Mouse (Mus musculus): ENCODE results near the gene Akr1b8.

DNA sequence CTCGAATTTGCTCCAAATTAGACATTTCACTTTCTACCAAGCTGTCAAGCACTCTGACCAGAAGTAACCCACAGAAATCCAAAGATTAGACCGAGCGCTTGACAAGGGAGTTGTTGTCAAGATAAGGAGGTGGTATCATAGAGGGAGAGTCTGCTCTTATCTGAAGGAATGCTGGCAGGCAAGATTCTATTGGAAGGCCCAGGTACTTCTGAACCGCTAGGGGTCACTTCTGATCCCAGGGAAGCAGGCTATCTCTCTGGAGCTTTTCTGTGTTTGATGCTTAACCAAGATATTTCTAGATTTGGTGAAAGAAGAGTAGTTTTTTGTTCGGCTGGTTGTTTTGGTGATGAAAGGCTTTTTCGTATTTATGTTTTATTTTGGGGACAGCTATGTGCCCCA lies 1.4 kb downstream of the Akr1b8 start:
- TF ChIP-seq CTCF (IDR thresholded peaks at IDR 0.05; ENCODE audit: borderline replicate concordance, insufficient read depth, low read length) = no peak
- no peak for TF ChIP-seq POLR2A (IDR thresholded peaks at IDR 0.05; ENCODE audit: low read depth, low read length)

Measured in embryonic fibroblast, embryonic 13.5 days (primary cell).